Mouse (Mus musculus) lung, embryonic 16.5 days (tissue): ENCODE results near the gene C330007P06Rik. TPM values are rescaled to one million over a fixed set of nuclear protein-coding genes. Genes with fewer than 3 reads are reported as not detected.

Experiments
- ATAC-seq: fragments of 200-750 bp; cut with Nextera tagmentation; 2 replicates; pipeline ENCODE4 v1.8.0; 2017; ENCODE audit warnings: low read depth, mild to moderate bottlenecking, moderate library complexity
- H3K27ac ChIP-seq: fragments of 300-500 bp; sonication (generic); 2 replicates; pipeline ENCODE4 v1.5.1; 2014; ENCODE audit warnings: mild to moderate bottlenecking, control low read depth, low read length
- H3K27me3 ChIP-seq: fragments of 300-500 bp; sonication (generic); 2 replicates; pipeline ENCODE4 v1.6.1; 2014; ENCODE audit warnings: low read depth, low read length, mixed read lengths; ENCODE audit not compliant: control insufficient read depth, insufficient read depth
- H3K36me3 ChIP-seq: fragments of 300-500 bp; sonication (generic); 2 replicates; pipeline ENCODE4 v1.6.1; 2014; ENCODE audit warnings: low read length; ENCODE audit not compliant: control insufficient read depth, insufficient read depth
- H3K4me1 ChIP-seq: fragments of 300-500 bp; sonication (generic); replicated peaks from 2 replicates; pipeline ENCODE4 v1.6.1; 2014; ENCODE audit warnings: low read length, mixed read lengths; ENCODE audit not compliant: control insufficient read depth, insufficient read depth
- H3K4me2 ChIP-seq: fragments of 300-500 bp; sonication (generic); 2 replicates; pipeline ENCODE4 v1.6.1; 2014; ENCODE audit warnings: low read depth, low read length, control low read depth
- H3K4me3 ChIP-seq: fragments of 300-500 bp; sonication (generic); 2 replicates; pipeline ENCODE4 v1.5.1; 2014; ENCODE audit warnings: mild to moderate bottlenecking, low read length, control low read depth
- H3K9ac ChIP-seq: fragments of 300-500 bp; sonication (generic); 2 replicates; pipeline ENCODE4 v1.6.1; 2014; ENCODE audit warnings: low read length, control low read depth
- H3K9me3 ChIP-seq: fragments of 300-500 bp; sonication (generic); 2 replicates; pipeline ENCODE4 v1.6.1; 2016; ENCODE audit warnings: low read length; ENCODE audit not compliant: control insufficient read depth
- WGBS: fragments of 180-500 bp; shearing (Covaris S2); extraction: QIAGEN DNeasy Blood & Tissue Kit; methylation state at CpG from one replicate; pipeline ENCODE4 v1.1.7; 2014; 5-methylcytosine and 5-hydroxymethylcytosine counted together
- polyA plus RNA-seq: library from polyadenylated mRNA; unstranded; fragments of >200 nt; fragmentation: Nextera tagmentation; extraction: Ambion mirVana; gene quantifications from 2 replicates; pipeline ENCODE4 v1.2.1, GENCODE M21; 2015

C330007P06Rik gene
- polyA plus RNA-seq, 1 experiment from 2014 or later = 38.7 TPM

DNA sequence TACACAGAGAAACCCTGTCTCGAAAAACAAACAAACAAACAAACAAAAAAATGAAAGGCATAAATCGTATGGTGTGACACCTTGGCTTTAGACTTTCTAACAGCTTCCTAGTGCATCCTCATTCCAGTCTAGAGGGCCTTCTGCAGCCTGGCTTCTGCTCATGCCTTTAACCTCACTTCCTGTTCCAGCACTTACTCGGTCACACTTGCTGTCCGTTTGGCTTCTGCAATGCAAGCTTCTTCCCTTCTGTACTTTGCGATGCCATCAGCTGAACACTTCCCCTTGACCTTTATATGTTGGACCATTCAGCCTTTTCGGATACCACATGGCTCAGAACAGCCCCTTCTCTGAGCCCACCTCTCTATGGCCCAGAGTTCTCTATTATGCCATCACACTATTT, 32.2 kb downstream of the C330007P06Rik start:
- WGBS = 72% methylated on average over 6 of the region's 6 CpGs
- no peaks in the 10 kb centered on the region for H3K27me3 ChIP-seq
- no peak overlapping the region for H3K9ac ChIP-seq
- ATAC-seq = no peak
- H3K4me3 ChIP-seq = no peak overlapping the region
- no peak overlapping the region for H3K27ac ChIP-seq
- H3K9me3 ChIP-seq = no peaks in the 10 kb centered on the region
- no peak overlapping the region for H3K4me2 ChIP-seq
- no peaks in the 10 kb centered on the region for H3K36me3 ChIP-seq
- no peaks in the 10 kb centered on the region for H3K4me1 ChIP-seq

DNA sequence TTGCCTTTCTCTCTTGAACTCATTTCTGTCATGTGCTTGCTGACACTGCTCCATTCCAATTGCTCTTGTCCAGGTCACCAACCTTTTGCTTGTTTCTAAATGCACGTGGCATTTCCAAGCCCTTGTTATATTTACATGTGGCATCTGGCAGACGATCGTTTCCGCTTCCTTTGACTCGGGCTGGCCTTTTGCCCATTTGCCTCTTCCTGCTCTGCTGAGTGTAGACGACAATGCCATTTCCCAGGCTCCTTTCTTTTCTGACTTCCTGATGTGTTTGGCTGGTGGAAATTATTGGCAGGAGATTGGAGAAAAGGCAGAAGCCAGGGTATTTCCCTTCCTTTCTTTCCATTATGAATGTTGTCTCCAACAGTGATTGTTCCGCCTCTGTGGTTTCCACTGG, 34.5 kb downstream of the C330007P06Rik start:
- H3K27ac ChIP-seq = peak overlapping the region; percentile 49
- 59% methylated on average over 7 of the region's 7 CpGs for WGBS

DNA sequence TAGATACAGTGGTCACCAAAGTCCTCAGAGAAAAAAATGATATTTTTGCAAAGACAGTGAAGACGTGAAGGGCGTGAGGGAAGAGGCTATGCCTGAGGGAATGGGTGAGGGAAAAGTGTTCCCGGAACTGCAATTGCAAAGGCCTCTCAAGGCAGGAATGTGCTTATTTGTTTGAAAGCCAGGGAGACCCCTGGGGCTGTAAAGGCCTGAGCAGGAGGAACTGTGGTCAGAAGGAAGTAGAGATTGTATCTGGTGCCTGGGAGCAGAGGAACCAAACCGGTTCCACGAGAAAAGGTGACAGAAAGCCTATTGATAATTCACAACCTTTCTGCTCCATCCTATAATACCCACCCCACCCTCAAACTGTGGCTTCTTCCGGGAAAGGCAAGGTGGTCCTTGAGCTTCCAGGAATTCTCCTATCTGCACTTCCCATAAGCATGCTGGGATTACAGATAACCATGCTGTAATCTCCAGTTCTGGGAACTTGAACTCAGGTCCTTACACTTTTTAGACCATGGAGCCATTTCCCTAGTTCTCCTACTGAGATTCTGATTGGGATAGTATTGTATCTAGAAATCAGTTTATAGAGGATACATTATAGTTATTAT, 36.7 kb downstream of the C330007P06Rik start:
- H3K27me3 ChIP-seq = no peaks in the 10 kb centered on the region
- H3K36me3 ChIP-seq = no peaks in the 10 kb centered on the region
- no peak overlapping the region for H3K4me2 ChIP-seq
- H3K9me3 ChIP-seq = no peaks in the 10 kb centered on the region
- WGBS = 46% methylated on average over 6 of the region's 6 CpGs
- no peak overlapping the region for H3K9ac ChIP-seq
- no peak overlapping the region for H3K4me3 ChIP-seq
- H3K27ac ChIP-seq = no peak overlapping the region
- H3K4me1 ChIP-seq = no peaks in the 10 kb centered on the region
- ATAC-seq = no peak

More for the DNA sequence above, 34.5 kb downstream of the C330007P06Rik start:
- Histone ChIP-seq H3K9ac (no peak overlapping the region), H3K27me3 (no peaks in the 10 kb centered on the region), H3K4me2 (no peak overlapping the region), H3K4me3 (no peak overlapping the region), H3K36me3 (no peaks in the 10 kb centered on the region), H3K9me3 (no peaks in the 10 kb centered on the region), H3K4me1 (no peaks in the 10 kb centered on the region)
- ATAC-seq = peak; percentile 54

DNA sequence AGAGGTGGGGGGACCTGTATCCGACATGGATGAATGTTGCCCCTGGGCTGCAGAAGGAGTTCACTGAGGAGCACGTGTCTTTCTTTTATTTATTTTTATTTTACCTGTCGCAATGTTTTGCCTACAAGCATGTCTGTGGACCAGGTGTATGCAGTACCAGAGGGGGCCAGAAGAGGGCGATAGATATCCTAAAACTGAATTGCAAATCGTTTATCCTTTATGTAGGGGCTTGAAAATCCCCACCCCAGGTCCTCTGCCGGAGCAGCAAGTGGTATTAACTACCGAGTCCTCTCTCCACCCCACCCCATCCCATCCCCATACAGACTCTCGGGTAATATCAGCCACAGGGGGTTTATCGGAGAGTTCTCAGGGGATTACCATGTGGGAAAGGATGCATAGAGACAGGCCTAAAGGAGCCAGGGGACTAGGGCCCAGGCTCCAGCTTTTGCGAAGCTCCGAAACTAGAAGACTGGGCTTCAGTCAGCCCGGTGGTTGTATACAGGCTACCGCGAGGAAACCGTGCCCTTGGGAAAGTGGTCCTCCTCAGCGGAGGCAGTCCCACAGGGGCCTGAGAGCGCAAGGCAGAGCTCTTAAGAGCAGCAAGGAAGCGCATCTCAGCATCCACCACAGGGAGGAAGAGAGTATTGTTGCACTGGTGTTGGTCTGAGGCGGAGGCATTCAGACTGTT, 40.4 kb downstream of the C330007P06Rik start:
- H3K4me2 ChIP-seq = peak overlapping the region; percentile 44
- 26% methylated on average over 19 of the region's 19 CpGs for WGBS
- H3K27ac ChIP-seq = no peak overlapping the region
- H3K27me3 ChIP-seq = no peaks in the 10 kb centered on the region
- H3K9ac ChIP-seq = no peak overlapping the region; the same call in 1 of the 2 replicates
- H3K4me1 ChIP-seq = no peaks in the 10 kb centered on the region
- peak overlapping the region; percentile 19; the same call in 1 of the 2 replicates for H3K4me3 ChIP-seq
- ATAC-seq = 0 out of 2 replicates have a peak, but pooled peaks have one; percentile 8
- no peaks in the 10 kb centered on the region for H3K36me3 ChIP-seq
- H3K9me3 ChIP-seq = no peaks in the 10 kb centered on the region

DNA sequence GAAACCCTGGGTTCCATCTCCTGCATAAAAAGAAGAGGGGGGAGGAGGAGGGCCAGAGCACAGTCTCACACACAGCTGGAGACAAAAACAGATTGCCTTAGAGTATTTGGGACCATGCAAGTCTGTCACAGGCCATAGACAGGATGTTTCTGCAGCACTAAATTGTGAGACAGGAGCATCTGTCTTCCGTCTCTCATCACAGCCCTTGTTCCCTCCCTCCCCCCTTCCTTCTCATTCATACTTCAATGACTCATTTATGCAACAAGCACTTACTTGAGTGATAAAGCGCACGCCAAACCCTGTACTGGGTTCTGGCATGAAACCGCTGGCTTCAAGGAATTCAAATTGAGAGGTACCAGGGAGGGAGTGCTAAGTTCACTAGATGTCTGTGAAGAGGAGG, 42.3 kb downstream of the C330007P06Rik start:
- Histone ChIP-seq H3K4me1 (no peaks in the 10 kb centered on the region), H3K27ac (peak overlapping the region; percentile 31; the same call in 1 of the 2 replicates), H3K4me2 (no peak overlapping the region), H3K27me3 (no peaks in the 10 kb centered on the region), H3K4me3 (no peak overlapping the region), H3K9me3 (no peaks in the 10 kb centered on the region), H3K36me3 (no peaks in the 10 kb centered on the region), H3K9ac (no peak overlapping the region)
- peak; percentile 88 for ATAC-seq
- 38% methylated on average over 4 of the region's 4 CpGs for WGBS

DNA sequence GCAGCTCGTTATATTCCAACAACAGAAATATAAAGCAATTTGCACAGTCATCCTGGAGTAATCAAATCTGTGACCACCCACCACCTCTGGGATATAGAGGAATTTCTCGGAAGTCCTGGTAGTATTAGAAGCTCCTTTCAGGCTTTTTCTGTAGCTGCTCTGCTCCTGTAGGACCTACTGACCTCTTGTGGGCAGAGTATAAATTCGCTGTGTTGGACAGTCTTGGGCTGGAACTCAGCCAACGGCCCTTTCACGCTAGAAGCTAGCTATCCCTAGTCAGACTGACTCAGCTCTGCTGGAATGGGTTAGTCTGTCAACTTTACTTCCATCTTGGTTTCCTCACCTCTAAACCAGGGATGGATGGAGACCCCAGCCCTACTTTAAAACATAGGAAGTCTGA, 43.6 kb downstream of the C330007P06Rik start:
- peak; percentile 56 for ATAC-seq
- Histone ChIP-seq H3K9ac (no peak overlapping the region), H3K4me3 (no peak overlapping the region), H3K27me3 (no peaks in the 10 kb centered on the region), H3K4me1 (no peaks in the 10 kb centered on the region), H3K27ac (no peak overlapping the region), H3K4me2 (no peak overlapping the region), H3K9me3 (no peaks in the 10 kb centered on the region), H3K36me3 (no peaks in the 10 kb centered on the region)
- WGBS = 35% methylated on average over 5 of the region's 5 CpGs

DNA sequence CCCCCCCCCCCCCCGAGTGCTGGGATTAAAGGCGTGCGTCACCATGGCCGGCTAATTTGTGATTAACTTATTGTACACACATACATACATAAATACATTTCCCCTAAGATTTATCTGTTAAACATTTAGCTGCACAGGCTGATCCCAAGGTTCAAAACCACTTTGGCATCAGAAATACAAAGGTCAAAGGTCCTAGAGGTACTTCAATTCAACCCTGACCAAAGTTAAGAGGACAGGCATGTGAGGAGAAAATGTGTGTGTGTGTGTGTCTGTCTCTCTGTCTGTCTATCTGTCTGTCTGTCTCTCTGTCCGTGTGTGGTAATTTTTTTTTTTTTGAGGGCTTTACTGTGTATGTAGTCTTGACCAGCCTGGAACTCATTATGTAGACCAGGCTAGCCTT, 47.0 kb downstream of the C330007P06Rik start:
- Histone ChIP-seq H3K4me2 (no peak overlapping the region), H3K9me3 (no peaks in the 10 kb centered on the region), H3K9ac (no peak overlapping the region), H3K27me3 (no peaks in the 10 kb centered on the region), H3K4me3 (no peak overlapping the region), H3K27ac (no peak overlapping the region), H3K4me1 (no peaks in the 10 kb centered on the region), H3K36me3 (no peaks in the 10 kb centered on the region)
- ATAC-seq = no peak
- 87% methylated on average over 4 of the region's 5 CpGs for WGBS

DNA sequence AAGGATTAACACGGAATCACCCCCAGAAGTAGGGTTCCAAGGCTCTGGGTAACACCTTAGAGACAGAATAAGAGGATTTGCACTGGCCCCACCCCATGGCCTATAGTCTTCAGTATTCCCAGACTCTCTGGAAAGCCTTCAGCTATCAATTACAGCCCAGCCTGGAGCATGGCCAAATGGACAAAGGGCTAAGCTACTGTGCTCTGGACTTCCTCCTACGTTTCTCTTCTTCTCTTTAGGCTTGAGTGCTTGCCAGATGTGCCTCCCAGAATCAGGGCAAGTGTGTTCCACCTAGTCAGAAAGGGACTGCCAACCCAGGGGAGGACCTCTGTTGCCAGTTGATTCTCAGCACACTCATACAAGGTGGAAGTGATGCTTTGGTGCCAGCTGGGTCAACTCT, 48.9 kb downstream of the C330007P06Rik start:
- Histone ChIP-seq H3K9ac (no peak overlapping the region), H3K36me3 (no peaks in the 10 kb centered on the region), H3K4me1 (no peaks in the 10 kb centered on the region), H3K4me3 (no peak overlapping the region), H3K9me3 (no peaks in the 10 kb centered on the region), H3K4me2 (no peak overlapping the region), H3K27ac (no peak overlapping the region), H3K27me3 (no peaks in the 10 kb centered on the region)
- 38% methylated on average over 2 of the region's 2 CpGs for WGBS
- no peak for ATAC-seq

DNA sequence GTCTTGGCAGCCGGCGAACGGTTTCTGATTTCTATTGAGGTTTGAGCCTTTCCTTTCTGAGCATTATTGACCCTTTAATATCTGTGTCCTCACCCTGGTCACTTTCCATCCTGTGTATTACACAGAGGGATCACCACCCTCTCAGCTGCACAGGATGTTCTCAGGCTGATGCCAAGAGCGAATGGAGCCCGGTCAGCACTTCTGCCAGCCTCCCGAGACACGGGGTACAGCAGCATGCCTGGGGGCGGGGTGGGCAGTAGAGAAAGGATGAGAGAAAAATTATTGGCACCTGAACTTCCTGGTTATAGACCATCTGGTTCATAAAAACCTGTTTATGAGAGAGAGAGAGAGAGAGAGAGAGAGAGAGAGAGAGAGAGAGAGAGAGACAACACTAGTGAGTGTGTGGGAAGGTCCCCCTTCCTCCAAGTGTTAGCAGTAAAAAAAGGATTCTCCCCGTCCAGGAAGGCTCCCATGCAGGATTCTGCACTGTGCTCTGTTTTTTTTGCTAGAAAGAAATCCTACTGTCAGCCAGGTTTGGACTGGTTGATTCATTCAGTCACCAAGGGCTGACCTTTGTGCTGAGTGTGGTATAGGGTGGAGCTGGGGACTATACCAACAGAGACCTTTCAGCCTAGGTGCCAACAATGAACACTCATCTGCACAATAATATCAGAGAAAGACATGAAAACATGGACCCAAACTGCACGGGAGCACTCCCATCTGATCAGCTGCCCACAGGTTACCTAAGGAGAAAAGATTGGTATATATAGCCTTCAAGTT, 49.8 kb downstream of the C330007P06Rik start:
- Histone ChIP-seq H3K4me1 (no peaks in the 10 kb centered on the region), H3K27ac (no peak overlapping the region), H3K4me2 (no peak overlapping the region), H3K9me3 (no peaks in the 10 kb centered on the region), H3K9ac (no peak overlapping the region), H3K4me3 (no peak overlapping the region), H3K36me3 (no peaks in the 10 kb centered on the region), H3K27me3 (no peaks in the 10 kb centered on the region)
- WGBS = 83% methylated on average over 10 of the region's 10 CpGs
- no peak for ATAC-seq
